Mouse (Mus musculus): Measurements from ENCODE around the gene Hao1. TPM values are rescaled to one million over a fixed set of nuclear protein-coding genes. Genes with fewer than 3 reads are reported as not detected.

Gene Hao1
- total and polyA plus RNA-seq, 3 experiments, result not detected

DNA sequence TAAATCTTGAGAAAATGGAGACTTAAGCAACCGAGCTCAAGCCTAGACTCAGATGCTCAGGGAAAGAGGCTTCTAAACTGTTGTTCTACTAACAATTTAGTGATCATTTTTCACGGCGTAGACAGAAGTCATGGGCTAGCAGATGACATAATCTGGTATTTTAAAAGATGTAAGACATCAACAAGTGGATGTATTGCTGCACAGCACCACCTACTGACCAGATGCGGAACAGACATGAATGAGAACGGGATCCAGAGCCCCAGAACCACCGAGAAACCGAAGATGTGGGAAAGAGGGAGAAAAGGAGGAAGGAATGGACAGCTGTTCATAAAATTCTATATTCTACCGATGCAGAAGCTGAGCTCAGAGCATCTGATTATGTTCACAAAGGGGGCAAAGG is 72.4 kb downstream of the Hao1 start:
- Histone ChIP-seq H3K4me3 (ENCODE audit: control insufficient read depth in 1 of 2, insufficient read depth in 1 of 2, low read depth in 2 of 2, low read length in 2 of 2) (no peak overlapping the region), H3K27me3 (ENCODE audit: control insufficient read depth in 1 of 2, insufficient read depth in 2 of 2, low read length in 2 of 2) (peaks cover 0 to 2% of the 10 kb centered on the region in 2 experiments; a peak in 1 of 4 replicates), H3K9ac (ENCODE audit: control insufficient read depth, low read depth, low read length, poor library complexity, severe bottlenecking) (no peak overlapping the region)

DNA sequence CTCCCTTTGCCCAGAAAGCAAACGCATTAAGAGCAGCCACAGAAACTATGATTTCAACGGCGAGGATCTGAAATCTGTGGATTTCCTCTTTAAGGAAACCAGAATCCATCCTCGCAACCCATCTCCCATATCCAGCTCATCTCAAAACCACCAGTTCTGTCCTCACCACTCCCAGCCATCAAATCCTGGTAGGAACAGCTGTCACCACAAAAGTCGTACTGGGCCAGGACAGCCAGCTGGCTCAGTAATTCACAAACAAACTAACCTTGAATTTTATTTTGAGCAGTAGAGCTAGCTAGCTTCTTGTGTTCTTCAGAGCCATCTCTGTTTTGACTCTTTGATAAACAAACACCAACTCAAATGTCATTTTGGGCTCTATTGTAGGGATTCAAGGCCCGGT is 73.0 kb downstream of the Hao1 start:
- H3K27ac ChIP-seq (ENCODE audit: control insufficient read depth, low read depth, low read length), result no peak overlapping the region
- H3K9me3 ChIP-seq (replicated peaks; ENCODE audit: insufficient read depth, low read length), result no peaks in the 10 kb centered on the region
- H3K79me2 ChIP-seq (ENCODE audit: control insufficient read depth, insufficient read depth, low read length, poor library complexity), result no peaks in the 10 kb centered on the region
- no peaks in the 10 kb centered on the region for H3K36me3 ChIP-seq (ENCODE audit: control insufficient read depth in 1 of 2, insufficient read depth in 2 of 2, low read length in 2 of 2)
- H3K9ac ChIP-seq (ENCODE audit: control insufficient read depth, low read depth, low read length, poor library complexity, severe bottlenecking), result no peak overlapping the region
- no peak overlapping the region for H3K4me3 ChIP-seq (ENCODE audit: control insufficient read depth in 1 of 2, insufficient read depth in 1 of 2, low read depth in 2 of 2, low read length in 2 of 2)
- DNase-seq (ENCODE audit: low read depth, low spot score), result no peak
- peaks cover 0 to 2% of the 10 kb centered on the region in 2 experiments; a peak in 1 of 4 replicates for H3K27me3 ChIP-seq (ENCODE audit: control insufficient read depth in 1 of 2, insufficient read depth in 2 of 2, low read length in 2 of 2)
- TF ChIP-seq ZMIZ1 (IDR thresholded peaks at IDR 0.05; ENCODE audit: low read depth, low read length) (no peak), ZC3H11A (IDR thresholded peaks at IDR 0.05; ENCODE audit: low read depth, low read length) (no peak), MAX (IDR thresholded peaks at IDR 0.05; ENCODE audit: low read length) (no peak), ZKSCAN1 (IDR thresholded peaks at IDR 0.05; ENCODE audit: low read depth, low read length) (no peak), ELF1 (IDR thresholded peaks at IDR 0.05; ENCODE audit: low read depth, low read length) (no peak), NRF1 (IDR thresholded peaks at IDR 0.05; ENCODE audit: insufficient read depth, low read depth, low read length, poor library complexity, severe bottlenecking) (no peak), MAFK (IDR thresholded peaks at IDR 0.05; ENCODE audit: borderline replicate concordance, low read depth, low read length) (no peak), POLR2AphosphoS5 (IDR thresholded peaks at IDR 0.05; ENCODE audit: borderline replicate concordance, low read depth, low read length) (no peak), JUND (IDR thresholded peaks at IDR 0.05; ENCODE audit: low read depth, low read length) (no peak), NELFE (IDR thresholded peaks at IDR 0.05; ENCODE audit: low read depth, low read length) (no peak)
- H3K4me1 ChIP-seq (ENCODE audit: control insufficient read depth in 1 of 2, insufficient read depth in 2 of 2, low read length in 2 of 2), result no peaks in the 10 kb centered on the region

More for the DNA sequence above, 72.4 kb downstream of the Hao1 start:
- Histone ChIP-seq H3K36me3 (ENCODE audit: control insufficient read depth in 1 of 2, insufficient read depth in 2 of 2, low read length in 2 of 2) (no peaks in the 10 kb centered on the region), H3K79me2 (ENCODE audit: control insufficient read depth, insufficient read depth, low read length, poor library complexity) (no peaks in the 10 kb centered on the region), H3K27ac (ENCODE audit: control insufficient read depth, low read depth, low read length) (no peak overlapping the region), H3K9me3 (replicated peaks; ENCODE audit: insufficient read depth, low read length) (no peaks in the 10 kb centered on the region), H3K4me1 (ENCODE audit: control insufficient read depth in 1 of 2, insufficient read depth in 2 of 2, low read length in 2 of 2) (no peaks in the 10 kb centered on the region)
- peak; percentile 59 for DNase-seq (ENCODE audit: low read depth, low spot score)
- TF ChIP-seq SMC3 (IDR thresholded peaks at IDR 0.05; ENCODE audit: low read depth, low read length) (peak; percentile 80), JUND (IDR thresholded peaks at IDR 0.05; ENCODE audit: low read depth, low read length) (no peak), E2F4 (IDR thresholded peaks at IDR 0.05; ENCODE audit: borderline replicate concordance, low read depth, low read length) (no peak), RAD21 (IDR thresholded peaks at IDR 0.05; ENCODE audit: low read depth, low read length) (peak; percentile 86), BHLHE40 (IDR thresholded peaks at IDR 0.05; ENCODE audit: borderline replicate concordance, low read depth, low read length) (no peak), CTCF (IDR thresholded peaks at IDR 0.05 in 2 of 3, conservative IDR thresholded peaks at IDR 0.05 in 1 of 3; ENCODE audit: control insufficient read depth in 1 of 3, insufficient read depth in 1 of 3, low read depth in 2 of 3, low read length in 3 of 3, poor library complexity in 1 of 3, severe bottlenecking in 1 of 3) (peak; percentile 67 to 87 (median 71)), KAT2A (conservative IDR thresholded peaks at IDR 0.05; ENCODE audit: low read depth, low read length) (no peak), CHD2 (IDR thresholded peaks at IDR 0.05; ENCODE audit: low read length) (no peak), USF1 (IDR thresholded peaks at IDR 0.05; ENCODE audit: low read depth, low read length) (no peak), GABPA (IDR thresholded peaks at IDR 0.05; ENCODE audit: low read depth, low read length) (no peak), MEF2A (IDR thresholded peaks at IDR 0.05; ENCODE audit: extremely low read depth, insufficient replicate concordance, low read depth, low read length, poor library complexity, severe bottlenecking) (no peak), ZC3H11A (IDR thresholded peaks at IDR 0.05; ENCODE audit: low read depth, low read length) (peak; percentile 75)
